Mouse (Mus musculus) cerebellum, postnatal 14 days (tissue): ENCODE results near the gene Adamts2.

ENCODE experiments used
- DNase-seq, 2 experiments: peaks; one replicate each; pipeline ENCODE4 v3.0.0; 2021; ENCODE audit warnings: mixed read lengths in 2 of 2

The Adamts2 gene

DNA sequence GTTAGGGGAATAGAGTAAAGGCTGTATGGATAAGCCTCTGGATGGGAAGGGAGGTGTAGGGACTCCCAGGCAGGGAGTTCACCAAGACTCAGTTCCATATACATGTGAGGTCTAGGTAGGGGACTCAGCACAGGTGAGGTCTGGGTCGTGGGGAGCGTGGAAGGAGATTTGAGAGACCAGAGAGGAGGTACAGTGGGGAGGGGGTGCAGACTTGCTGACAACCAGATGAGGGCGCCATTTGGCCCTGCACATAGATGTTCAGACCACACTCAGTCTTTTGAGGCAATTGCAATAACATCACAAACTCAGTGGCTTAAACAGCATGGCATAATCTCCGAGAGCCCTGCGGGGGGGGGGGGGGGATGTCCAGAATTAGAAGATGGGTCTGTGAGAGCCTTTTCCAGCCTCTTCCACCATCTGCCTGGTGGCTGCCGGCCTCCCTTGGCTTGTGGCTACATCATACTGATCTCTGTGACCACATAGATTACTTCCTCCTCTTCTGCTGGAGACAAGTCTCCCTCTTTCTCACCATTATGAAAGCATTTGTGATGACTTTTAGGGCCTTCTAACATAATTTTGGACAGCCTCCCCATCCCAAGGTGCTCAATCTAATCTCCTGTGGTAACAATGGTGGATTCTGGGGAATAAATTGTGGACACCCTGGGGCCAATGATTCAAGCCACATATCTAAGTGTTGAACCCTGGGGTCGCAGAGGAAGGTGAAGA is 71.8 kb downstream of the Adamts2 start:
- peak; percentile 64 to 78 for DNase-seq

DNA sequence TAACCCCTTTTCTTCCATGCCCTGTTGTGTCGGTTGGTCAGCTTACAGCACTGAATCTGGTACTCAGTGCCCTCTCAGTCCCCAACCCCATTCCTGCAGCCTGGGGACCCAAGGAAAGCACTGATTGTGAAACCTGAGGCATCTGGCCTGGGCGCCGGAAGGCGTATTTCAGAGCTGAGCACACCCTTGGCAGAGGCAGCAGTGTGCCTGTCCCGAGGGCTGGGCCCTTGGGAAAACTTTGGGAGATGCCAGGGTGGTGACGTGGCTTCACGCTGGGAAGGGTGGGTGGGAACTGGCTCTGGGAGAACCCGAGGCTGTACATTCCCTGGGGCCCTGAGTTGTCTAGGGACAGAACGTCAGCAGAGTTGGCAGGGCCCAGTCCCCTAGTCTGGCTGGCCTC is 72.5 kb downstream of the Adamts2 start:
- DNase-seq, result no peak

DNA sequence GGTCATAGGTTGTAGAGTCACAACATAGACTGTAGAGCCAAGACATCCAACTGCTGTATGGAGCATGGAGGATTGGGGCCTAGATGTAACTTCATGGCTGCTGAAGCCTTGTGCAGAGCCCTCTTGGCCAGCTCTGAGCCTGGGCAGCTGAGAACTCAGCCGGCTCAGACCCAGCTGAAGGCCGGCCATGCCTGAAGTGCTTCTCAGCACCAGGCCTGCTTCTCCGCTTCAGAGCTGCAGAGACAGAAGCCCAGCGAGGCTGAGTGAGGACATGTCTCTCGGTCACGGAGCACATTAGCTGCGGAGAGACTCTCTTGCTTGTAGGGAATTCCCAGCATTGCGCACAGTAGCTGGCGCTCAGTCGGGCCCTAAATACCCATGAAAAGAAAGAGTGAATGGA is 76.8 kb downstream of the Adamts2 start:
- DNase-seq, result no peak

DNA sequence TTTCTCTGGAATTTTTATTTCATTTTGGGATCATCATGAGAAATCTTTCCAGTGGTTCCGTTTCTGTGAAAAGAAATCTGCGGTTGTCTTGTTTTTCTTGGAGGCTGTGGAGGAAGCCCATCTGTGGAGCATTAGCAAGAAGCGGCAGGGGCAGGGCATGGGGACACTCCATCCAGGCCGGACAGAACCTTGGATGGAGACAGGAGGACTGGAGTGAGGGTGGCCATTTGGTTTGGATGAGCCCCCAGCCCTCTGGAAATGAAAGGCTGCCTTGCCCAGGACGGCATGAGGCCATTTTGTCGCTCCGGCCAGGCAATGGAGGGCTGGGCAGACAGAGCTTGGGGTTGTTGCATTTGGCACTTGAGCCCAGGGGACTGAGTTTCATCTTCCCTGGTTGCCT is 80.1 kb downstream of the Adamts2 start:
- no peak for DNase-seq

DNA sequence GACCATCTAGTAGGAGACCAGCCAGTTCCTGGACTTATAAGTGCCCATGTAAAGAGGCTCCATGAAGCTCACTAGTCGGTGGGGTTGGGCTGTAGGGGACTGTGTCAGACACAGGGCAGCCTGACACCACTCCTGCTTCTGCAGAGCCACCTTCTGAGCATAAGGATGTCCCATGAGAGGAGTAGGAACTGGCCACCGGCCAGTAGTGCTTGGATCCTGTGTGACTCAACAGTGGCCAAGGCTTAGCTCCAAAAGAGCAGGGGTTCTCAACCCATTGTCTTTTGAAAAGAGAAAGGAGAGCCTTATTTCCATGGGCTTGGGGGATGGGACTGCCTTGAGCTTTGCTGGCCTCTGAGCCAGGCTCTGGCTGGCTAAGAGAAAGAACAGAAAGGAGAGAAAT is 81.9 kb downstream of the Adamts2 start:
- no peak for DNase-seq

- DNase-seq, result no peak
Measured at GRCm38 (mm10) chr11:50688584-50688983, 86.7 kb downstream of the Adamts2 start.

DNA sequence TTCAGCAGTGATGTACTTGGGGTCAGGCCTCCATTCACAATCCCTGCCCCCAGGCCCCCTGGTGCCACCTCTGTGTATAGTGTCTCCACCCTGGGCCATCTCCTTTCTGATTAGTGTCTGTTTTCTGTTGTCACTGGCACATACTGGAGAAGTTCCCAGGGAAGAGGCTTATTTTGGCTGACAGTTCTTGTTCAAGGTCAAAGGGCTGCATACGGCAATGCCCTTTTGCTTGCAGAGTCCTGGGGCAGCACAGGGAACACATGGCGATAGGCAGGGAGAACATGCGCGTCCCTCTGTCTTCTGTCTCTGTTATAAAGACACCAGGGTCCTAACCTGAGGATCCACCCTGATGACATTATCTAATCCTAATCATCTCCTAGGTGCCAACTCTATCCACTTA is 87.8 kb downstream of the Adamts2 start:
- DNase-seq, result no peak

DNA sequence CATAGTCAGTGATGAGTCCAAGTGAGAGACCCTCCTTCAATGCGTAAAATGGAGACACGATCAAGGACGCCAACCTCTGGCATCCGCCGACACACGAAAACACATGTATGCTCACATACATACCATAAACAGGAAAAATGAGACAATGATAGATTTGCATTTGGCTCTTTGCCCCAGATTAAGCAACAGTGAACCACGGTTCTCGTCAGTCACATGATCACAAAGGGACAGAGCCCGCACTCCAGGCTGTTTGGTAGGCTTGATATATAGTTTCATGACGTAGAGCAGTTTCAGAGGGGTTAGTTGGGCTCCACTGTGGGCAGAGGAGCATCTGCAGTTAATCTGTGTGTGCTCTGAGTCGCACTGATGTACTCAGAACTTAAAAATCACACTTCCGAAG is 98.1 kb downstream of the Adamts2 start:
- DNase-seq, result no peak

- no peak for DNase-seq
Measured at GRCm38 (mm10) chr11:50700496-50700895, 98.6 kb downstream of the Adamts2 start.

- no peak for DNase-seq
Measured at GRCm38 (mm10) chr11:50703397-50703796, 101.5 kb downstream of the Adamts2 start.

DNA sequence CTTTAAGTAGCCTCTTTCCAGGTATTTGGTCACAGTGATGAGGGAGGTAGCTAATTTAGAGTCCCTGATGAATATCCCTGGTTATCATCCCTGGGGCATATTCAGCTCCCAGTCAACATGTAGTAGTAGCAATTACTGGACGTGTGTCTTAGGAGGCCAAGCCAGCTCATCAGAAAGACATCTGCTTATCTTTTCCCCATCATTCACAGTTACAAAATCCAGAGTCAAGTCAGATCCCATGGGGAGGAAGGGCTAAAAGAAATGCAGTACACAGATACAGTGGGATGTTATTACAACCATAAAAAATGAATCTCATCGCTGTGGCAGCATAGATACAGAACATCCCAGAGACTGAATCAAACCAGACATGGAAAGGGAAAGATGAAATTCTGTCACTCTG is 102.6 kb downstream of the Adamts2 start:
- no peak for DNase-seq

DNA sequence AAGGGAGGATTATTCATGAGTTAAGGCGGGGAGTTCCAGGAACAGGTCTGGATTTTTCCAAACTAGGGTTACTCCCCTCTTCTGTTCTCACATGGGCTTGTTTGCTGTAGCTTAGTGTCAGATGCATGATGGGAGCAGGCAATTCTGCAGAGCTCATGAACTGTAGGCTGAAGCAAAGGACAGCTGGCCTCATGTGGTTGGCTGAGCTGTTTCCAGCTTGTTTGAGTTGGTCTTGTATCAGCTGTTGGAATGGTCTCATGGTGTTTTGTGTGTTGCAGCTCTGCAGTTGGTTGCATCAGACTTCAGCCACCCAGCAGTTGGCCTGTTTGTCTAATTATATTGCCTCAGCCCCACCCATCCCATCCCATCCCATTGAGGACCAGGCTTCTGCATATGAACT is 105.4 kb downstream of the Adamts2 start:
- no peak for DNase-seq

- no peak for DNase-seq
Measured at GRCm38 (mm10) chr11:50713610-50714202, 111.8 kb downstream of the Adamts2 start.

GRCm38 (mm10) chr11:50715091-50715490 is 113.2 kb downstream of the Adamts2 start:
- DNase-seq, result no peak

DNA sequence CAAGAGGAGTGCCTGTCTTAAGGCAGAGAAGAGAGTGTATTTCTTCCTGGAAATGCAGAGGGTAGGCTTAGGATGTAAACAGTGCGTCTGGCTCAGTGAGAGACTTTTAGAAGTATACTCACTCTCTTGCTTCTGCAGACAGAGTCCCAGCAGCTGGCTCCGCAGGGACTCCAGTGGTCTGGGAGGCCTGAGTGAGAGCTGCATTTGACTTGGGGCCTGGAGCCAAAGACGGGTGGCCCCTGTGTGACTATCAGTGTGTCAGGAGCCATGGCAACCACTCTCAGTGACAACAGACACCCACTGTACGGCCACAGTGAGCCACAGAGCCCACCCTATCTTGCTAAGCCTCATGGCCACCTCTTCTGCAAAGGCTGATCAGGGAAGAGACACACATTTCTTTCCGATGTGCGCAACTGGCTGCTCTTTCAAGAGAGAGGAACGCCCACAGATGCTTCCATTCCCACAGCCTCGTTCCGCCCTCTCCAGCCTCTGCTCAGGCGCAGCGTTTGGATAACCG is 115.6 kb downstream of the Adamts2 start:
- no peak for DNase-seq

- DNase-seq, result no peak
Measured at GRCm38 (mm10) chr11:50718862-50719261, 117.0 kb downstream of the Adamts2 start.

GRCm38 (mm10) chr11:50720421-50720820 is 118.5 kb downstream of the Adamts2 start:
- DNase-seq, result no peak

GRCm38 (mm10) chr11:50720856-50721550 is 119.1 kb downstream of the Adamts2 start:
- DNase-seq, result peak; percentile 42 to 61

- no peak for DNase-seq
Measured at GRCm38 (mm10) chr11:50725595-50725994, 123.7 kb downstream of the Adamts2 start.

DNA sequence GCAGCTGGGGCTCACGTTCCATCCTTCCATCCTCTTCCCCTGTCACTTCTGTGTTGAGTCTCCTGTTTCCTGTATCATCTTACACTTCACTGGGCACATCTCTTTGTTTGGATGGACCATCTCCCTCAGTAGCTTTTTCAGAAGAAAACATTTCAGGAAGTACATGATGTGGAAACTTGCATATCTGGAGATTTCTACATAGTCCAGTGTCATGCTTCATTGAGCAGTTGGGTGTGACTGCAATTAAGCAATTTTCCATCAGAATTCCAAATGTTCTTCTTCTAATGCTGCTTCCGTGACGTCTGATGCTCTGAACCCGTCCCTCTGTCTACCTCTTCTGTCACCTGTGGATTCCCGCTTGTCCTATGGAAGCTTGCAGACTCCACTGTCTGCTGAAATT is 124.2 kb downstream of the Adamts2 start:
- no peak for DNase-seq

- DNase-seq, result peak in 1 of 2 experiments; percentile 34
Measured at GRCm38 (mm10) chr11:50733146-50733545, 131.3 kb downstream of the Adamts2 start.

GRCm38 (mm10) chr11:50734129-50734528 is 132.2 kb downstream of the Adamts2 start:
- peak; percentile 73 to 75 for DNase-seq

DNA sequence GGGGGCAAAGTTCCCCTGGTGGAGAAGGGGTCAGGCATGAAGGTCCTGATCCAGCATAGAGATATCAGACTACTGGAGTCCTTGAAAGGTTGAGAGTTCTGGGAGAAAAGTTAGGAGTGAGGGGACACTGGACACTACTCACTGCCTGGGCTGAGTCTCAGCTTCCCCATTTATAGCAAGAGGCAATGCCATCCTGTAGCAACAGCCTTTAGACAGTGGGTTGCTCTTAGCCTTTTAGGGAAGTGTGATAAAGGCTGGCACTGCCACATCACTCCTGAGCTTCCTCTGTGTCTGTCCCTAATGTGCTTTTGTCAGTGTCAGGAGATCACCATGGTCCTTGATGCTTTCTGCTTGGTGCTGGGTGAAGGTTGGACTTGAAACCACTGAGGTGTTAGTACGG is 134.7 kb downstream of the Adamts2 start:
- DNase-seq, result no peak

- peak; percentile 31 to 35 for DNase-seq
Measured at GRCm38 (mm10) chr11:50738436-50738835, 136.6 kb downstream of the Adamts2 start.
